Mouse (Mus musculus) C3H10T1/2 (cell line): ENCODE data around the gene Hkdc1. TPM values are rescaled to one million over a fixed set of nuclear protein-coding genes. Genes with fewer than 3 reads are reported as not detected.

Experiments
- polyA plus RNA-seq, 2 experiments: library from polyadenylated mRNA; unstranded; fragments of >200 nt; fragmentation: generic; extraction: Trizol; gene quantifications; one replicate each; pipeline ENCODE4 v1.2.1; 2012; ENCODE audit warnings: missing spikeins in 2 of 2

Gene Hkdc1
- under 1 TPM in 1 of 2 experiments, not detected in 1; 0.21 TPM for polyA plus RNA-seq

GRCm38 (mm10) chr10:62422255-62422654, at the start of gene Hkdc1:
Gene Hkdc1 (minus strand): TSS chr10:62422491.

DNA sequence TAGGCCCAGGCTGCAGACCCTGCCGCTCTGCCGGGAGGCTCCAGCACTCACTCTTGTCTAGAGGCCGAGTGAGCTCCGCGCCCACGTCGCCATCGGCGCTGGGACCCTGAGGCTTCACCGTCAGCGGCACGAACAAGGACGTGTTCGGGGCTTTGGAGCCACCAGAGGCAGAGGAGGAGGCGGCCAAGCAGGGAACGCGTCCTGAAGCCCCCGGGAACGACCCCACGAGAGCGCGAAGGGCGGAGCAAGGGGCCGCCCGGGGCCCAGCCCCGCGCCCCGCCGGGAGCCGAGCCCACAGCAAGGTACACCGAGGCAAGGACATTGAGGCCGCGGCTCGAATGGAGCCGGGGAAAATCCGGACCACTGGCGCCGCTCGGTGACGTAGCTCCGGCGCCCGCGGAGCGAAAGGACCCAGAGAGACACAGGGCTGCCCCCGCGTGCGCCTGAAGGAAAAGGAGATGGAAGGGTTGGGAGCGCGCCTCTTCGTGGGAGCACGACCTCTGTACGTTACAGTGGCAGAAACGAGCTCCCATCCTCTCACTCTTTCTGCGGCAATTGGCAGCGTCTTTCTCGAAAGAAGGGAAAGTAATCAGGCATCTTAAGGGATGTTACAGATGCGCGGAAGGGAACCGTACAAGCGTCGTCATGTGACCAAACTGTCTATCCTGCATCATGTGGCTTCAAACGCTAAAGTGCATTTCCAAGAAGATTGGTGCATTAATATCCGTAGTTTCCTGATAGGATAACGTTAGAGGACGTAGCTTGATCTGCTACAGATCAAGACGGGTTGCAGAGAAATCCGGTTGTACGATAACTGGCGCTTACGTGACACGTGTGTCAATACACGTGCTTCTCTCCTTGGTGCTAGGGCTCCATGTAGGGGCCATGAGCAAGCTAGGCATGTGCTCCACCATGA, 27.3 kb upstream of the Hkdc1 start, which contains the start of the genes 4930507D05Rik and Supv3l1:
TSS of gene 4930507D05Rik (plus strand) at position 126 of the 916 bp plus-strand sequence.
TSS of gene Supv3l1 (minus strand) at position 375 of the 916 bp plus-strand sequence.

GRCm38 (mm10) chr10:62379808-62380207, 42.5 kb downstream of the Hkdc1 start, which contains the start of gene Hk1:
Gene Hk1 (minus strand): TSS chr10:62379908.

Other genes starting within 250 kb of the Hkdc1 start
- gene Tspan15, start 191.2 kb downstream of the Hkdc1 start, polyA plus RNA-seq: 10 to 100 TPM; 14.8 to 54.7 TPM
- under 1 TPM; 0.33 to 0.65 TPM for gene Tacr2, start 170.1 kb downstream of the Hkdc1 start, polyA plus RNA-seq
- gene Hk1, start 42.6 kb downstream of the Hkdc1 start, polyA plus RNA-seq: 100 to 1,000 TPM in 1 of 2 experiments, 10 to 100 TPM in 1; 73.6 to 115 TPM
- gene 4930507D05Rik, start 27.0 kb upstream of the Hkdc1 start, polyA plus RNA-seq: under 1 TPM; 0.15 to 0.20 TPM
- gene Supv3l1, start 27.2 kb upstream of the Hkdc1 start, polyA plus RNA-seq: 10 to 100 TPM; 25.6 to 26.5 TPM
- gene Vps26a, start 64.3 kb upstream of the Hkdc1 start, polyA plus RNA-seq: 10 to 100 TPM in 1 of 2 experiments, 1 to 10 TPM in 1; 2.9 to 21.0 TPM
- gene Srgn, start 105.0 kb upstream of the Hkdc1 start, polyA plus RNA-seq: under 1 TPM in 1 of 2 experiments, not detected in 1; 0.46 TPM
- 10 to 100 TPM; 10.4 to 47.4 TPM for gene Kif1bp, start 156.0 kb upstream of the Hkdc1 start, polyA plus RNA-seq
- 10 to 100 TPM in 1 of 2 experiments, 1 to 10 TPM in 1; 9.7 to 11.3 TPM for gene Ddx21, start 179.8 kb upstream of the Hkdc1 start, polyA plus RNA-seq
- 10 to 100 TPM in 1 of 2 experiments, 1 to 10 TPM in 1; 3.1 to 29.8 TPM for gene Ddx50, start 228.7 kb upstream of the Hkdc1 start, polyA plus RNA-seq